Mouse (Mus musculus): Measurements from ENCODE around the gene Nisch. TPM values are rescaled to one million over a fixed set of nuclear protein-coding genes. Genes with fewer than 3 reads are reported as not detected.
A peak's percentile ranks its signal among the peaks of the same experiment; 100 is the strongest.

Gene Nisch
- polyA plus RNA-seq, 1 experiment from 2014 or later, result 382 TPM

DNA sequence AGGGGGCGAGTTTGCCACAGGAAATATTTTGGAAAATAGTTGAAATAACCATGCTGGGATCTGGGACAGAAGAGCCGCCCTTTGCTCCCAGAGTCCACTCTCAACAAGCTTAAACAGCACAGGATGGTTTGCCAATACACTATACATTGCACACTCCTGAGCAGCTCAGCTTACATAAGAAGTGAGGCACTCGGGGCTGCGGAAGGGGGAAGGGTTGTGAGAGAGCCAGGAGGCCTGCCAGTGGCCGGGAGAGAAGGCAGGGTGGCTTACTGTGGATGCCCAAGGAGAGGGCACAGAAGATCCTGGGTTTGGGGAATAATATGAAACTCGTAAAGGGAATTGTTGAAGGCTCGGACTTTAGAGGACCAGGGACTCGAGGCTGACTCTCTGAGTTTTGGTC lies 2.9 kb downstream of the Nisch start:
- H3K4me3 ChIP-seq, result no peak overlapping the region
- no peak overlapping the region for H3K9ac ChIP-seq
- H3K36me3 ChIP-seq, result no peaks in the 10 kb centered on the region
- no peak overlapping the region for H3K4me2 ChIP-seq
- H3K27me3 ChIP-seq, result no peaks in the 10 kb centered on the region
- H3K9me3 ChIP-seq, result no peaks in the 10 kb centered on the region
- WGBS, result 69% methylated on average over 8 of the region's 8 CpGs
- no peak overlapping the region for H3K27ac ChIP-seq (replicated peaks)
- no peak for ATAC-seq (ENCODE audit: low FRiP score, low read depth)
- H3K4me1 ChIP-seq (replicated peaks), result peaks cover 13% of the 10 kb centered on the region

DNA sequence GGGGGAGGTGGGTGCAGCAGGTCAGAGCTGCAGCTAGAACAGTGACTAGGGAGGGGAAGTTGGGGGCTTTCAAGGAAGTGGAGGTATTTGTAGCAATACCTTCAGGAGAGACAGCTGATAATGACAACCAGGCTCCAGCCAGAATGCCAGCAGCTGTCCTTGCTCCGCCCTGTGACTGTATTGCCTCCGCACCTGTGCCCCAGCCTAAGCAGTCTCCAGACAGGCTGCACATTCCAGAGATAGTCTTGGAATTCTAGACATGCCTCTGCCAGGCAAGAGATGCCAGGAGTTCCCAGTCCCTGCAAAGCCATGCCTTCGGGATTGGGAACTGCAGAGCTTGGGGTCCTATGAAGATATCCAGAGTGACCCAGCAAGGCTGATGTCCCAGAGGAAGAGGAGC lies 4.2 kb downstream of the Nisch start:
- H3K9ac ChIP-seq, result no peak overlapping the region
- H3K27ac ChIP-seq (replicated peaks), result no peak overlapping the region
- no peaks in the 10 kb centered on the region for H3K27me3 ChIP-seq
- no peaks in the 10 kb centered on the region for H3K9me3 ChIP-seq
- no peak for ATAC-seq (ENCODE audit: low FRiP score, low read depth)
- peaks cover 10% of the 10 kb centered on the region for H3K4me1 ChIP-seq (replicated peaks)
- H3K4me2 ChIP-seq, result no peak overlapping the region
- 94% methylated on average over 3 of the region's 3 CpGs for WGBS
- H3K4me3 ChIP-seq, result no peak overlapping the region
- no peaks in the 10 kb centered on the region for H3K36me3 ChIP-seq

DNA sequence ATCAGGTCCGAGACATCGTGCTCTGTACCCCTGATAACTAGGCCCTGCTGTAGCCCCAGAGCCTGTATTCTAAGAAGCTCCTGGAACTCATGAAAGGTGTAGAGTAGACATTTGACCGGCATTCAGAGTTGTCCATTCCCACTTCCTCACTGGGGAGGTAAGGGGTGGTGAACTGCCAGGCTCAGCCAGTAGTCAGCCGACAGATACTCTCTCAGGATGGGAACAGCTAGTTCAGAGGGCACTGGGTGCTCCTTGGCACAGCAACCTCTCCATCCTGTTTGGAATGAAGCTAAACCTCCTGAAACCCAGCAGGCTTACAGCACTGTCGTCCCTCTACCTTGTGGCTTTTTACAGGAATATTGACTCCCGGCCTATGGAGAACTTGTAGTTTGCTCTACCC lies 4.9 kb downstream of the Nisch start:
- H3K27me3 ChIP-seq, result no peaks in the 10 kb centered on the region
- no peak overlapping the region for H3K4me3 ChIP-seq
- WGBS, result 89% methylated on average over 6 of the region's 6 CpGs
- H3K36me3 ChIP-seq, result no peaks in the 10 kb centered on the region
- no peak overlapping the region for H3K4me2 ChIP-seq
- no peak overlapping the region for H3K9ac ChIP-seq
- H3K27ac ChIP-seq (replicated peaks), result no peak overlapping the region
- H3K4me1 ChIP-seq (replicated peaks), result peaks cover 14% of the 10 kb centered on the region
- ATAC-seq (ENCODE audit: low FRiP score, low read depth), result no peak
- no peaks in the 10 kb centered on the region for H3K9me3 ChIP-seq

DNA sequence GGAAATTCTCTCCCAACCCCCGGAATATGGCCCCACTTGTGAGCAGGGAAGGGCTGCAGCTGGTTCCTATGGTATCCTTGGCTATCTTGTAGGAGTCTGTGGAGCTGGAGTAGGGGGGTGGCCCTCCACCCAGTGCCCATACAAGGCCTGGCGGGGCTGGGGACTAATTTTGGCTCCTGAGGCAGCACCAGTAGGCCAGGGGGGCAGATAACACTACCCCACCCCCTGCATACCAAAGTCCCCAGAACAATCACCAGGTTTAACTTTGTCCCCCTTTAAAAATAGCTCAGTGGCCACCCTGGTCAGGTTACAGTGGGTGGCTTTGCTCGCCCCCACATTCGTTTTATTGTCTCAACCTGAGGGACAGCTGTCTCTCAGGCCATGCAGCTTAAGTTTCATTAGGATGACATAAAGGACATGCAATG lies 7.6 kb downstream of the Nisch start:
- H3K9ac ChIP-seq, result no peak overlapping the region
- no peak overlapping the region for H3K27ac ChIP-seq (replicated peaks)
- H3K36me3 ChIP-seq, result 0 out of 2 replicates have a peak, but pooled peaks cover under 1% of the 10 kb centered on the region
- no peak overlapping the region for H3K4me2 ChIP-seq
- 87% methylated on average over 4 of the region's 4 CpGs for WGBS
- no peaks in the 10 kb centered on the region for H3K9me3 ChIP-seq
- no peak for ATAC-seq (ENCODE audit: low FRiP score, low read depth)
- H3K4me3 ChIP-seq, result no peak overlapping the region
- no peaks in the 10 kb centered on the region for H3K27me3 ChIP-seq
- peaks cover 22% of the 10 kb centered on the region for H3K4me1 ChIP-seq (replicated peaks)

DNA sequence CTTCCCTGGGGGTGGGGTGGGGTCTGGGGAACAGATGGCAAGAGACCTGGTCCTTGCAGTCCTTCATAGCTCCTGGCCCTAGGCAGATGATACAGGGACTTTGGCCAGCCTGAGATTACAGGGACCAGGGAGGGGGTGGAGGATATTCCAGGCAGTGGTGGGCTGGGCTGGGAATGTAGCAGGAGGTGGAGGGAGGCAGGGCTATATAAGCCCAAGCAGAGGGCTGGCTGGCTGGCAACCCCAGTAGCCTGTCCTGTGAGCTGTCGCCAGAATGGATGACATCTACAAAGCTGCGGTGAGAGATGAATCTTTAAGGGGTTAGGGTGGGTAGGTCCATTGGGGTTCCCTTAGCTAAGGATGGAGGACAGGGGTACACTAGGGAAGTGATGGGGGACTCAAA lies 8.7 kb downstream of the Nisch start, which contains the start of gene Tnnc1:
Tnnc1 (plus strand) TSS at position 229 of the 400 bp plus-strand sequence.
- peaks cover 10% of the 10 kb centered on the region for H3K36me3 ChIP-seq
- peak within 1 kb of the TSS; percentile 95; the same call in 1 of the 2 replicates for H3K9ac ChIP-seq

DNA sequence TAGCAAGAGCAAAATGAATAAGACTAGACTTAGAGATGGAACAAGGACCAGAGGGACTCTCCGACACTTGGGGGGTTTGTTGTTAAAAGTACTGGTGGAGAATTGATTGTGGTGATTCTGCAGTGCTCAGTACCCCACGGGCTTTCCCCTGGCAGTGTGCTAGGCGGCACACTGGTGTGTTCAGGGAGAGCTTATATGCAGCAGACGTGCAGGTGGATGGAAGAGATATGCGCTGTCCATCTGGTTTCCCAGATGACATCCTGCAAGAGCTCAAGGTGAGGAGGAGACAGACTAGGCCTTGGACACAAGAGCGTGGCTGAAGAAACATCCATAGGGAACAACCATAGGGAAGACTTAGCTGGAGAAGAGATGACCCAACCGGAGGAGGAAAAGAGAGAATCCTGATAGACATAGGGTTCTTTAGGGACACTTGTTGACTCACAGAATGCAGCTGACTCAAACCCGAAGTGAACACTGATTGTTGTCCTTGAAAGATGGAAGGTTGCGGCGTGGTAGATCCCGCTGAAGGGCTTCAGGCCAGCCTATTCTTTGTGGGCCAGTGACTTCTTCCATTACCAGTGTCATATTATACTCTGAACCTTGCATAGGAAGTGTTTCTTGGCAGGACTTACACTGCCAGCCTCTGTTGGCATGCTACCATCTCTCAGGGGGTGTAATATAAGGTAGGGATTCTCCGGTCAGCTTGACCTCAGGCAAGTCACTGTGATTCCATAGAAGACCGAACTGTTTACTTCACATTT lies 9.5 kb downstream of the Nisch start:
- H3K9me3 ChIP-seq, result no peaks in the 10 kb centered on the region
- peak overlapping the region; percentile 95 for H3K9ac ChIP-seq
- ATAC-seq (ENCODE audit: low FRiP score, low read depth), result peak; percentile 25
- H3K36me3 ChIP-seq, result peaks cover 19% of the 10 kb centered on the region
- H3K4me3 ChIP-seq, result peak overlapping the region; percentile 88
- no peaks in the 10 kb centered on the region for H3K27me3 ChIP-seq
- peak overlapping the region; percentile 95 for H3K27ac ChIP-seq (replicated peaks)
- WGBS, result 78% methylated on average over 13 of the region's 13 CpGs
- H3K4me2 ChIP-seq, result peak overlapping the region; percentile 88
- peaks cover 22% of the 10 kb centered on the region for H3K4me1 ChIP-seq (replicated peaks)

More for the DNA sequence above, 8.7 kb downstream of the Nisch start, which contains the start of gene Tnnc1:
- Histone ChIP-seq H3K4me3 (peak within 1 kb of the TSS; percentile 88), H3K4me1 (replicated peaks) (peaks cover 22% of the 10 kb centered on the region), H3K4me2 (peak within 1 kb of the TSS; percentile 88), H3K9me3 (no peaks in the 10 kb centered on the region), H3K27me3 (no peaks in the 10 kb centered on the region), H3K27ac (replicated peaks) (peak within 1 kb of the TSS; percentile 95)
- WGBS, result 93% methylated on average over 2 of the region's 2 CpGs
- ATAC-seq (ENCODE audit: low FRiP score, low read depth), result no peak

DNA sequence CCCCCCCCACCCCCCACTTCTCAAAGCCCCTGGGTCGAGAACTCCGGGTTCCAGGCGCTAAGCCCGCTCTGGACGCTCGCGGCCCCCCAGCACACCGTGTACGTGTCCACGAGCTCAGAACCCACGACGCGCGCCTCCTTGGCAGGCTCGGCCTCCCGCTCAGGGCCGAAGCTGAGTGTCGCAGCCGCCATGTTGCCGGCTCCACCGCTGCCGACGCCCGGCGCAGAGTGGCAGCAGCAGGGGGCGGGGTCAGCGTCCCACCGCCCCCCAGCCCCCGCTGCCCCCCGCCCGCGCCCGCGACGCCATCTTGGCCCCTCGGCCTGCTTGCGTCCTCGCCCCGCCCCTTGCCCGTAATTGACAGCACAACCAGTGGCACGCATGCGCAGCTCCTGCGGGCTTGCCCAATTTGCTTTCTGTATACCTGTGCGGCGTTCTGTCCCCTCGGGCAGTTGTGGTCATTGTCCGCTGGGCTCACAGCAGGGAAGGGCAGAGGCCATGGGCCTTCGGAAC lies 10.2 kb downstream of the Nisch start:
- peak overlapping the region; percentile 88 for H3K4me3 ChIP-seq
- peaks cover 22% of the 10 kb centered on the region for H3K4me1 ChIP-seq (replicated peaks)
- peak overlapping the region; percentile 95 for H3K27ac ChIP-seq (replicated peaks)
- H3K9me3 ChIP-seq, result no peaks in the 10 kb centered on the region
- H3K27me3 ChIP-seq, result no peaks in the 10 kb centered on the region
- peak; percentile 75 for ATAC-seq (ENCODE audit: low FRiP score, low read depth)
- peak overlapping the region; percentile 95 for H3K9ac ChIP-seq
- peak overlapping the region; percentile 88 for H3K4me2 ChIP-seq
- peaks cover 26% of the 10 kb centered on the region for H3K36me3 ChIP-seq
- under 1% methylated on average over 41 of the region's 48 CpGs for WGBS

DNA sequence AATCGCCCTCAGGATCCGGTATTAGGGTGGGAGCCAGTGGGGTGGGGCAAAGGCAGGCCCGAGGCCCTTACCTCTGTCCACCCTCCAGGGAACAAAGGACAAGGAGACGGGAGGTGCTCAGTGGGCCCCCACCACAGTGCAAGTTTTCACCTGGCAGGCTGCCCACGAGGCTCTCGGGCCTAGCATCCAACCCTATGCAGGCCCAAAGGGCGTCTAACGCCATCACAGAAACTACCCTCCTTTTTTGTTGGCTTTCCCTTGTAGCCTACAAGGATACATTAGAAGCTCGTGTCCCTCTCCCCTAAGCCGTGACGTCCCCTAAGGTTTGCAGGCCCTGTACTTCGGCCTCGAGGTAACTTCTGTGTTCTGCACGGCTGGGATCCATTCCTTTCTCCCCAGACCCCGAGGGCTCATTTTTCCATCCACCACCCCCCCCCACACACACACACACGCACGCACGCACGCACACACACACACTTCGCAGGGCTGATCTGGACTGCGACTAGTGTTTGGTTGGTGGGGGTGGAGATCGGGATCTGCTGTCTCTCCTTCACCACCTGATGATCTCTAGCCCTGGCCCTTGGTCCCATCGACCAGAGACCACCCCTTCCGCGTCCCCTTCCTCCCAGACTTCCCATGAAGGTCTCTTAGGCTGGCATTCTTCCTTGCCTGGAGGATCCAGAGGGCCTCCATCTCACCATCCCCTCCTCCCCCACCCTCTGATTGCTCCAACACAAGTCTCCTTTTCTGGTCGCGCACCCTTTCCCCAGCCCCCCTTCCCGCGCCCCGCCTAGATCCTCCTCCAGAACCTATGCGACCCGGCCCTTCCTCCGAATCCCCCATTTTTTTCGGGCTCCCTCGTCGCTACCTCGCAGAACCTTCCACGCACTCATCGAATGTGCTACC lies 10.9 kb downstream of the Nisch start:
- Histone ChIP-seq H3K9ac (peak overlapping the region; percentile 95), H3K9me3 (no peaks in the 10 kb centered on the region), H3K4me1 (replicated peaks) (peaks cover 22% of the 10 kb centered on the region), H3K4me3 (peak overlapping the region; percentile 88), H3K27me3 (no peaks in the 10 kb centered on the region), H3K4me2 (peak overlapping the region; percentile 88), H3K27ac (replicated peaks) (peak overlapping the region; percentile 95), H3K36me3 (peaks cover 29% of the 10 kb centered on the region)
- under 1% methylated on average over 39 of the region's 39 CpGs for whole genome bisulfite sequencing
- peak; percentile 76 for ATAC-seq (ENCODE audit: low FRiP score, low read depth)

DNA sequence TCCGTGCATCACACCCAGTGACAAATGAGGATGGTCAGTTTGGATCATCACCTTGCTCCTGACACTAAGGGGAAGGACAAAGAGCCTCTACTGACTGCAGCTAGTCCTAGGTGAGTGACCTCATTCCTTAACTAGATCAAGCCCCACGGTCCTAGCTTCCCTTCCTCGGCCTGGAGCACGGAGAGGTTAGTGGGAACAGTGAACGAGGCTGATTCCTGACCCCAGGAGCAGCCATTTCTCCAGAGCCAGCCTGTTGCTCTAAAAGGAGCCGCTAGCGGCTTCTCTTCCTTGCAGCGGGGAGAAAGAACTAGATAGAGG lies 11.5 kb downstream of the Nisch start:
- Histone ChIP-seq H3K9ac (peak overlapping the region; percentile 95), H3K27ac (replicated peaks) (peak overlapping the region; percentile 95), H3K27me3 (no peaks in the 10 kb centered on the region), H3K9me3 (no peaks in the 10 kb centered on the region), H3K4me3 (peak overlapping the region; percentile 88), H3K36me3 (peaks cover 36% of the 10 kb centered on the region), H3K4me1 (replicated peaks) (peaks cover 22% of the 10 kb centered on the region), H3K4me2 (peak overlapping the region; percentile 88)
- WGBS, result 13% methylated on average over 8 of the region's 8 CpGs
- peak; percentile 24; the same call in 1 of the 2 replicates for ATAC-seq (ENCODE audit: low FRiP score, low read depth)

DNA sequence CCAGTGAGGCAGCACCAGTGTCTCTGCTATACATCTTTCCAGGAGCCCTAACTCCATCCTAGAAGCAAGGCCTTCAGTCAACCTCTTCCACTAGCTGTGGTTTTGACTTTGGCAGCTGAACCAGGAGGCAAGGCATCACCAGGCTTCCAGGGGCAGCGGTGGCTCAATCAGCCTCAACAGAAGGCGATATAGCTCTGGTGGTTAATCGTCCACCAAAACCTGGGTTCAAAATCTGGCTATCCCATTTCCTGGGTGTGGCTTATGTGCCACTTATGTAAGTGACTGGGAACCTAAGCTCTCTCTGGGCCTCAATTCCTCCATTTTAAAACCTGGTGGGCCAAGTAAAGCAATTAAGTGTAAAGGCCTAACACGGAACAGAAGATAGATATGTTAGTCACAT lies 11.9 kb downstream of the Nisch start:
- peak overlapping the region; percentile 88 for H3K4me2 ChIP-seq
- peaks cover 39% of the 10 kb centered on the region for H3K36me3 ChIP-seq
- 74% methylated on average over 4 of the region's 4 CpGs for WGBS
- H3K4me3 ChIP-seq, result peak overlapping the region; percentile 88
- H3K27me3 ChIP-seq, result no peaks in the 10 kb centered on the region
- peak overlapping the region; percentile 95 for H3K9ac ChIP-seq
- peaks cover 22% of the 10 kb centered on the region for H3K4me1 ChIP-seq (replicated peaks)
- no peak for ATAC-seq (ENCODE audit: low FRiP score, low read depth)
- H3K27ac ChIP-seq (replicated peaks), result peak overlapping the region; percentile 95
- H3K9me3 ChIP-seq, result no peaks in the 10 kb centered on the region

DNA sequence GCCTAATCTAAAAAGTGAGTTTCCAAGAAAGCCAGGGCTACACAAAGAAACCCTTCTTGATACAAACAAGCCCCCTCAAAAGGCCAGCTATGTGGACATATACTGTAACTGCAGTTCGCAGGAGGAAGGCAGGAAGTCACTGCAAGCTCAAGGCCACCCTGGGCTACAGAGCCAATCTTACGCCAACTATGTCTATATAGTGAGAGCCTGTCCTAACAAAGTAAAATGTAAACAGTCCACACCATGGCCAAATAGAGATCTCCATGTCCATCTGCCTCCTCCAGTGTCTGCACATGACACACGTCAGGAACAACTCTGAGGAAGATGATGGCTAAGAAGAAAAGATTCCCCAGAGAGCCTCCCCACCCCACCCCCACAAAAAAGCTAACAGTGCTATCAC lies 16.7 kb downstream of the Nisch start:
- Histone ChIP-seq H3K4me2 (no peak overlapping the region), H3K4me3 (no peak overlapping the region), H3K9ac (no peak overlapping the region), H3K9me3 (no peaks in the 10 kb centered on the region), H3K4me1 (replicated peaks) (peaks cover 15% of the 10 kb centered on the region), H3K27ac (replicated peaks) (no peak overlapping the region), H3K36me3 (peaks cover 58% of the 10 kb centered on the region), H3K27me3 (no peaks in the 10 kb centered on the region)
- 82% methylated on average over 3 of the region's 3 CpGs for WGBS
- no peak for ATAC-seq (ENCODE audit: low FRiP score, low read depth)

DNA sequence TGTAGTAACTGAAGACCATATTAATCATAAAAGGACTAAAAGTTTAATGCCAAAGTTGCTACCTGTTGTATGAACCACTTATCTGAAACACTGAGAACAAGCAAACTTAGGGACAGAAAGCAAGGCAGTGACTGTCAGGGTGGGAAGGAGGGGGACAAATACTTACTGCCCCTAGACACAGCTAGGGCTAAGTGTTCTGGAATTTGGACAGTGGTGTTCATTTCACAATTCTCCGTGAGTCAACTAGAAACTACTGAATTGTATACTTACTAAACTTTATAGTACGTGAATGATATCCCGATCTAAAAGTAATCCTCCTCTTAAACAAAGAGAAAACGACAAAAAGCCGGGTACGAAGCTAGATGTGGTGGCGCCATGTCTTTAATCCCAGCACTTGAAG lies 17.1 kb downstream of the Nisch start:
- Histone ChIP-seq H3K27ac (replicated peaks) (no peak overlapping the region), H3K4me3 (no peak overlapping the region), H3K4me1 (replicated peaks) (peaks cover 11% of the 10 kb centered on the region), H3K27me3 (no peaks in the 10 kb centered on the region), H3K4me2 (no peak overlapping the region), H3K9me3 (no peaks in the 10 kb centered on the region), H3K36me3 (peaks cover 58% of the 10 kb centered on the region), H3K9ac (no peak overlapping the region)
- ATAC-seq (ENCODE audit: low FRiP score, low read depth), result no peak
- WGBS, result 95% methylated on average over 7 of the region's 7 CpGs
